Mouse (Mus musculus) frontal cortex, adult (tissue): Measurements from ENCODE around the gene Gsap.
A peak's percentile ranks its signal among the peaks of the same experiment; 100 is the strongest.
"Not testable (repeated sequence)": the region's sequence is repeated elsewhere in the genome, so short reads cannot be mapped to it uniquely, and the experiment has no call there.

Experiments used
- ATAC-seq: cut with Nextera tagmentation; 2 replicates; pipeline ENCODE4 v1.9.2; 2017; ENCODE audit warnings: mild to moderate bottlenecking, moderate library complexity, mixed read lengths; ENCODE audit not compliant: low TSS enrichment

Gene Gsap

DNA sequence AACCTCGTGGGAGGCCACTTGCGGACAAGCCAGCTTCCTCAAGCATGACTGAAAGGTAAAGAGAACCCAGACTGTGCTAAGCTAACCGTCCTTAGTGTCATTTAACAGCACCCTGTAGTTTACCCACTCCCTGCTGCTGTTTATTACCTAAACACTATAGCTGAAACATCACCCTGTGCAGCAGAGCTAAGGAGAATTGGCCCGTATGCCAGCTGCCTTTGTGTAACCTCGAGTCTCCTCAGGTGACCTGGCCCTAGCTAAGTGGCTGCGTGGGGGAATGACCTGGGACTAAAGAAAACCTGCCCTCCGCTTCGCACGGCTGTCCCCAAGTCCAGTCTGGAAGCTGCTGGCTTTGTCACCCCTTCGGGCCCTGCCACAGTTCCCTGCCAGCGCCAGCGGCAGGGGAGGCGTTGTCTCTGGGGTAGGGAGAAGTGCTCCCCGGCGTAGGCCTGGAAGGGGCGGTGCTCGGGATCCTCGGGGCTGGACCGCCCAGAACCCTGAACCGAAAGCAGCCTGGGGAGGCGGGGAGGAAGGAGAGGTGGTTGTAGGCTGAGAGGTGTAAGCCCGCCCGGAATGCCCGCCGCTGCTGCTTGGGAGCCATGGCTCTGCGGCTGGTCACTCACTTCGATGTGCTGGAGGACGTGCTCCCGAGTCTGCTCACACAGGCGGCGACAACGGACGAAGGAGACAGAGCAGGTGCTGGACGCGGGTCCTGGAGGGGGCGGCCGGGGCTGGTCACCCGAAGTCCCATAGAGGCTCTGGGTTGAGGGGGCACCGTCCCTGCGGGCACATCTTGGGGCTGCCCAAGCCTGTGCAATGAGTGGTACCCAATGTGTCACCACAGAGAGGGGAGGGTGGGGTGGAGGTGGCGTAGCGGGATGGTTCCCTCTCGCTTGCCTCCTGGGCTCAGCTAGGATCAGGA is at the start of gene Gsap:
Gene Gsap (plus strand): TSS at position 492 of the 922 bp plus-strand sequence.
- peak; percentile 94 for ATAC-seq

DNA sequence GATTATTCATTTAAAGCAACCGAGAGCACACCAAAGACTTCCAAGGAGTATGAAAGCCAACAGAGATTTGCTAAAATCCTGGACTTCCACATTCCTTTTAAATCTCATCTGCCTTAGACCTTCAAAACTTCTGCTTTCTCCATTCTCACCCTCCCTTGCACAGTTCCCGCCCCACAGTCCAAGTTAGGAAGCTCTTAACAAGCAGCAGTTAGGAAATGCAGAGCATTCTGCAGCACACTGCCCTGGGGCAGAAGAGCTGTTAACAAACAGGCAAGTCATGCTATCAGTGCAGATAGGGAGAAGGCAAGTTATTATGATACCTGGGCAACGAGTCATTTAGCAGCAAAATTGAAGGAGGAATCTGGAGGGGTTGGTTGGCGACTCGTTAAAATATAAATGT is 49.5 kb upstream of the Gsap start:
- no peak for ATAC-seq

DNA sequence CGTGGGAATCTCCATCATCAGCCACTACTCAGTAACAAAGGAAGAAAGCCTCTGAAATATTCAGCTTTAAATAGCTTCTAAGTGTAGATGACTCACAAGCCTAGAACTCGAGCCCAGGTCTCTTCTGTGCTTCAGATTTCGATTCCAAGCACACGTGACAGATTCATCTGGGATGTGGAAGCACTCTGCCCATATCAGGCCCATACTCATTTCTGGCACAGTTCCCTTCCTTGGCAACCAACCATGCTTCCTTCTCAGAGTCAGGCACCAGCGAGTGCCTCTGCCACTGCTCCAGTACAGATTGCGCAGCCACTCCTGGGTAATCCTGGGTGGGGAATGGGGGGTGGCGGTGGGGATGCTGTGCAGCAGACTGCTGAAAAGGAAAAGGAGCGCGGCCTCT is 46.5 kb upstream of the Gsap start:
- ATAC-seq = peak; percentile 96

DNA sequence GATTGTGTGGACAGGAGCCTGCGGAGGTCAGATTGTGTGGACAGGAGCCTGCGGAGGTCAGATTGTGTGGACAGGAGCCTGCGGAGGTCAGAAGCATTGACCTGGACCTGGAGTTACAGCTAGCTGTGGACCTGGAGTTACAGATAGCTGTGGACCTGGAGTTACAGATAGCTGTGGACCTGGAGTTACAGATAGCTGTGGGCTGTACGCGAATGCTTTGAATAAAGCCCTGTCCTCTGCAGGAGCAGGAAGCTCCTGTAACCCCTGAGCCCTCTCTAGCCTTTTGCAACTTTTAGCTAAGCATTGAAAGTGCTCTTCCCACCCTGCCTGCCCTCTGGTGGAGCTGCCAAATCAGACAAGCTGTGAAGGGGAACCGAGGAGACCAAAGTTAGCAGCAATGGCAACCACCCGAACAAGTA is 44.9 kb upstream of the Gsap start:
- ATAC-seq = not testable (repeated sequence)

DNA sequence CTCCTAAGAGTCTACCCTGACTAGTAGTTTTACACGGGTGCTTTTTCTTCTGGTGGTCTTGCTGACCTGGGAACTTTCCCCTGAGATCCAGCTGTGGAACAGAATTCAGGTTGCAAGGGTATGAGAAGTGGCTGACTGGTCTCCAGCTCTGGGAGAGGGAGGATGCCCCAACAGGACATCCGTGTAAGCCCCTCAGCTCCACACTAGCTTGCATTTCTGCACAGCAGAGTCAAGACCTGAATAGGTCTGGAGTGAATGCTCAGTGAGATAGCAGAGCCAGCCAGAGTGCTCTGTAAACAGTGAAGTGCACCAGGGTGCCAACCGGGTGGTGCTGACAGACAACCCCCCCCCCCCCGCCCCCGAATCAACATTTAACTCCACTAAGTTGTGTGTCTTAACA is 44.4 kb upstream of the Gsap start:
- ATAC-seq = no peak

DNA sequence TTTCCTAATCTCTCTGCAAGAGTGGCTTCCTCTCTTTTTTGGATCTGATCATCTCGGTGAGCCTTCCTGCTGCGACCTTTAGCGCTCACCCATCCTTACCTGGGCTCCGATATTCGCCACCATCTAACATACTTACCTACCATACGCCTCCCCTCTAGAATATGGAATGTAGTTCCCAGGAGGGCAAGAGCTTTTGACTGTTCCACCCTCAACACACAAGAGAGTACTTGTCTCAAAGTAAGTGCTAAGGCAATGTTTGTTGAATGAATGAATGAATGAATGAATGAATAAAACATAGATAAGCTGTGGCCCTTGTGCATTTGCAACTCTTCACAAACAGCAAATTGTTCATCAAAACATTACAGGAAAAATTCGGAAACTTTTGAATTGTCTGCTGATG is 43.0 kb upstream of the Gsap start:
- no peak for ATAC-seq

DNA sequence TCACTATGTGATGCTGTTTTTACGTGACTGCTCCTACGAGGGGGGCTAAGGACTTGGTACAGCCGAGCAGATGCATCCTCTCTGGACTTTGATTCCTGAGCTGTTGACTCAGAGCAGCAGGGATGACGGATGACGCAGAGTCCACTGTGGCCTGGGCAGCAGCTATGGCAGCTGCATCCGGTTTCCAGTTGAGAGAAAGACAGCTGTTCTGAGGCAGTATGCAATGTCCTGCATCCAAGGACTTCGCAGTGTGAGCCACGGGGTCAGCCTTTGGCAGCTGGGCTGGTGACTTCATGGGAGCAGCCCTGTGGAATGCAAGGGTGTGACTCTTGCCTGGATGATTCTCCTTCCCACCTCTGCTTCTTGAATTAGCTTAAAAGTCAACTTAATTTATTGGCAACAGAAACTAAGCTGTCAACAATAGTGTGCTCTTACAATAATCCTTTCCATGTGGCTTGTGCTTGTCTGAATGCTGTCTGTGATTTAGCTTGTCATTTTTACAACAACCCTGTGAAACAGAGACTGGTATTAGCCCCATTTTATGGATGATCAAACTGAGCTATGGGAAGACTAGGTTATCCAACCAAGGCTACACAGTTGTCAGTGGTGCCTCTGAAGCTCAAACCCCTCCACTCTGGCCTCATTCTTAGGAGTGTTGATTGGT is 41.4 kb upstream of the Gsap start:
- ATAC-seq = no peak

DNA sequence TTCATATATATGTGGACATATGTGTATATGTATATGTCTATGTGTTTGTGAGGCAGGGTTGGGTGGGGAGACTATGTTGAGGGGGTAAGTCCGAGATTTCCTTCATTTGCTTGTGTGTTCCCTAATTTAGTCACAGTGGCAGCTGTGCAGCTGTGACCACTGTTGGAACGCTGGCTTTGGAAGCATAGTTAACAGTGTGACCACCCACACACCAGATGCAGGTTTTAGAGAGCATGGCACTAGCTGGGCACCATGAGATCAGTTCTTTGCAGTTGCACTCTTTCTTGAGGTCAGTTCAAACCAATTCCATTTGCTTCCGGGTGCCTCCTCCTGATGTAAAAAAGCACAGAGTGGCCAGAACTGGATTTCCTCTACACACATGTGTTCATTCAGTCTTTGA is 37.7 kb upstream of the Gsap start:
- ATAC-seq = no peak

DNA sequence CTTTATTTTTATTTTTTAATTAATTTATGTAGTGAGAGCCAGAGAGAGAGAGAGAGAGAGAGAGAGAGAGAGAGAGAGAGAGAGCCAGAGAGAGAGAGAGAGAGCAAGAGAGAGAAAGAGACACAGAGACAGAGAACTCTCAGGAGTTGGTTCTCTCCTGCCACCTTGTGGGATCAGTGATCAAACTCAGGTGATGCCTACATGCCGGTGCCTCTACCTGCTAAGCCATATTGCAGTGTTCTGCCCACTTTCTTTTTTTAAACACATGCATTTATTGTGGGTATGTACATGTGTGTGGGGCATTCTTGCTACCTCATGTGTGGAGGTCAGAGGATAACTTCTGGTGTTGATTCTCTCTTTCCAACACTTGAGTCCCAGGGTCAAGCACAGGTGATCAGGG is 32.4 kb upstream of the Gsap start:
- no peak for ATAC-seq

DNA sequence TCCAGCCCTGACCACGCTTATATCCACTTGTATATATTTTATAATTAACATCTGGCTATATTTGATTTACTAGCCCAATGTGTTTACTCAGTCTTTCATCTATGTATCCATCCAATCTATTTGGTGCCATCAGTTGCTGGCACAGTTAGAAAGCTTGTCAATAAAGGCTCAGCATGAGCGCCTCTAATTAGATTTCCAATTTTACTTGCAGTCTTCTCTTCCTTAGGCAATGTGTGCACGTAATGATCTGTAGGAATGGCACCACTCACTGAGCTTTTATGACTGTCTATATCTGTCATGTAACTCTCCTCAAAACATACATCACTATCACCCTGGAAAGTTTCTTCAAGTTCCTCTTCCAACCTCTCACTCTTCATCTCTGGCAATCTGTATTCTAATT is 29.3 kb upstream of the Gsap start:
- no peak for ATAC-seq

DNA sequence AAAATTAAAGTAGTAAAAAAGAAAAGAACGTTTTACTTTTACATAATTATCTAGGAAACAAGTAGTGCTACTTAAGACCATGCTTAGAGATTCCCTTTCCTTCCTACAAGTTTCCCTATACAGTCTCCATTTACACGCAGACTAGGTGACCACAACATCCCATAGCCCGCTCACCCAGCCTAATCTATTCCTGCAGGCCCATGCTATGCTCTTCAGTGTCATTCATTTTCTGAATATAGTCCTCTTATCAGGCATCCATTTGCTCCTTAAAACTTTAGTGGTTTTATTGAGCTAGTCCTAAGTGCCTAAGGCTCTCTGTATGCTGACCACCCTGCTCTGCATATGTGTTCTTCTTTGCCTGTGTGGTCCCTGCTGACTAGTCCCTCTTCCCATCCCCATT is 26.5 kb upstream of the Gsap start:
- ATAC-seq = no peak

DNA sequence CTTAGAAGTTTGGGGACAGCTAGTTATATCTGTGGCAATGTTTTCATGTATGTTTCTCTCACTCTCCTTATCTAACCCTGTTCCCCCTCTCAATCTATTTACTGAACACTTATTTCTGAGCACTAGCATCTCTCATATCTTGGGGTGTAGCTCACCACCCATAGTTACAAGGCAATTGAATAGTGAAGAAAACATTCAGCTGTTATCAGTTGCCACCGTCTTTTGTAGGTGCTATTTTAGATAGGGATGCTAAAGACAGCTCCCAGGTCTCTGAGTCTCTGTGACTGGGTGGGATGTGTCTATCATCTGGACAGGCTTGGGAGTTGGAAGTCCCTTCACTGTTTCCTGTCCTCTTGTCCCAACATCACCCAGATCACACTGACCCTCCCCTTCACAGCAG is 25.3 kb upstream of the Gsap start:
- ATAC-seq = no peak

DNA sequence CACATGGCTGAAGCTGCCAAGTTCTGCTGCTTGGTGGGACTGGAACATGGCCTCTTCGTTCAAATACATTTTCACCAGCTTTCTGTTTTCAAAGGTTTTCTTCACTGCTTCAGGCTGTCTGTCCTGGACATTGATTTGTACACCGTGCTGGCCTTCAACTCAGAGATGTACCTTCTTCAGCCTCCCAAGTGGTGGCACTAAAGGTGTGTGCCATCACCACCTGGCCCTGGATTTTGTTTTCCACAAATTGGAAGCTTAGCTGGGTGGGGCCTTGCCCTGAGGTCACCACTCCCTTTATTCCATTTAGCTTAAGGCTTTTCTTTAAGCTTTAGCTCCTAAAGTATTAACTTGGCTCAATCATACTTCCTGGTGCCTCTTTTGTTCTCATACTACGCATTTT is 22.6 kb upstream of the Gsap start:
- ATAC-seq = no peak

DNA sequence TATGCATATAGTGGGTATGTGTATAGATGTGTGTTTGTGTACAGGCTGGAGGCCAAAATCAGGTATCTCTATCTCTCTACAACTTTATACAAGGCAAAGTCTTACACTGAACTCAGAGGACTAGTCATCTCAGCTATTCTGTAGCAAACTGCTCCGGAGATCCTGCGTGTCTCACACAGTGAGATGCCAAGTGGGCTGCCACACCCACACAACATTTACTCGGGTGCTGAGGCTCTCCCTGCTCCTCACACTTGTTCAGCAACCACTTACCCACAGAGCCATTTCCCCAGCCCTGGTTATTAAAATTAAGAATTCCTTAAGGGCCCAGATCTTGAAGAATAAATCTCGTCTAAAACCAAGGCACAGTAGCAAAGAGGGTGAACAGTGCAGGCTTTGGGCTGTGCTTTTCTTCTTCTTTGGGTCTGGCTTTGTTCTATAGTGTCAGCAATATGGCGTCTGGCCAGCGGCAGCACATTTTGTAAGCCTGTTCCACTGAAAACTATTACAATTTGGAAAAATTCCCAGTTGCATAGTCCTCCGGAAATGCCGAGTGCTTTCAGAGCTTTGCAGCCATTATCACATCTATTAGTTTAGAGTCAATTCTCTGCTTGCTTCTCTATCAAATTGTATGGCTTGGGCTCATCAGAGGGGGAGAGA is 17.2 kb upstream of the Gsap start:
- peak; percentile 93 for ATAC-seq

DNA sequence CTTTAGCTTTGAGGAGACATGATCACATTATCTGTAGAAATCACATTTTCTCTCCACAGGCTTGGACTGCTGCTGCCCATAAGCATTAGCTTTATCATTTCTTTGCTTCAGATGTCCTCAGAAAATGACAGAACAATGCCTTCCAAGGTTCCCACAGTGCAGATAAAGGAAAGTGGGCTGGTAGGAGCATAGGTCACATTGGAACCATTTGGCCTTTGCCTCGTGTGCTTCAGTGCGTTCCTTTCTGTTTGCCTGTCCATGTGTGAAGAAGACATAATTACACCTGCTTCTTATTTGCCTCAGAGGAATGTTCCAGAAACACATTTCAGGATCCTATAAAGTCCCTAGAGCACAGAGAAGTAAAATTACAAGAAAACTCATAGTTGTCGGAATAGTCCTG is 16.7 kb upstream of the Gsap start:
- ATAC-seq = 0 out of 2 replicates have a peak, but pooled peaks have one; percentile 6

DNA sequence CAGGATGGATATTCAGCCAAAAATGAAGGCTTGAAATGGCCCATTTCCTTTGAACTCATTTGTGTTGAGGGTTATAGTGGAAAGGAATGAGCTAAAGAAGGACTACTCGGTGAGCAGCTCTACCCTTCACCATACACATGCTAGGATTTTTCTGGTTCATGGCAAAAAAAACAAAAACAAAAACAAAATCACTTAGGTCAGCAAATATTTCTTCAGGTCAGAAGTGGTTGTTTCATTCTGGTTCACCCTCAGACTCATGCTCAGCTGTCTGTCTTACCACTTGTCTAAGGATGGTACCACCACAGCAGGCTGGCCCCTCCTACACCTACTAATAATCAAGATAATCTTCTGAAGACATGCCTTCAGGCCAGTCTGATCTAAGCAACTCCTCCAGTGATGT is 16.2 kb upstream of the Gsap start:
- no peak for ATAC-seq

DNA sequence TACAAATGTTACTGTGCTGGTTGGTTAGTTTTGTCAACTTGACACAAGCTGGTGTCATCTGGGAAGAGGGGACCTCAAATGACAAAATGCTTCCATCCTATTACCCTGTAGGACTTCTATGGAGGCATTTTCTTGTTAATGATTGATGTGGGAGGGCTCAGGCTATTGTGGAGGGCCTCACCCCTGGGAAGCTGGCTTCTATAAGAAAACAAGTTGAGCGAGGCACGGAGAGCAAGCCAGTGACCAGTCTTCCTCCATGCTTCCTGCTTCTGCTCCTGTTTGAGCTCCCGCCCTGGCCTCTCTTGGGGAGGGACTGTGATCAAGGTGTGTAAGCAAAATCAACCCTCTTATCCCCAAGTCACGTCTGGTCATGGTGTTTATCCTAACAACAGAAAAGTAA is 15.6 kb upstream of the Gsap start:
- ATAC-seq = no peak

DNA sequence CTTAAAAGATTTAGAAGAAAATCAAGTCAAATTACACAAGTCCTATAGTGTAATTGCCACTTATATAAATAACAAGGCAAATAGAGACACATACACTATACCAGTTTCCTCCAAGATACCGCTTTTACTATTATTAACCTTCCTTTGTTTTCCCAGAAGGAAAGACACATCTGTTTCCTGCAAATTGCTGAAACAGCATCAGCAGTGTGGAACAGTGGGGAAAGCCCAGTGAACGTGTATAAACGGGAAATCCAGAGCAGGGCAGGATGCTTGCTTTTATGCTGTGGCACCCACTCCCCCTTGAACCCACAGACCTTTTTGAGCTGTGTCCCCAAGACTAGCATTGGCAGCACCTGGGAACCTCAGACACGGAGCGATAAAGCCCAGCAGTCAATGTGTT is 15.2 kb upstream of the Gsap start:
- no peak for ATAC-seq

DNA sequence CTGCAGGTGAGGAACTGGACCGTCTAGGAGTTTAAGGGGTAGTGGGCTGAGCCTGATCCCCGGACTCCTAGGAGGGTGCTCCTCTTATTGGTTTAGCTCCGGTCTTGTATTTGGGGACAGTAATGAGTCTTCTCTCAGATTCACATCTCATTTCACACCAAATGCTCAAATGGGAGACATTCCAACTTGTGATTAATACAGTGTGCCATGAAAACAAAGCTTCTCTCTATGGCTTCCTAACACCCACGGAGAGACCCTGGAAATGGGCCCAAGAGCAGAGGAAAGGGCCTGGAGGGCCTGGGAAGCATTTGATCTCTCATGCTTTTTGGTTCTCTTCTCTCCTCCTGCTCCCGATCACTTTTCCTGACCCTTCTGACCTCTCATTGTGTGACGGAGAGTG is 14.7 kb upstream of the Gsap start:
- no peak for ATAC-seq

DNA sequence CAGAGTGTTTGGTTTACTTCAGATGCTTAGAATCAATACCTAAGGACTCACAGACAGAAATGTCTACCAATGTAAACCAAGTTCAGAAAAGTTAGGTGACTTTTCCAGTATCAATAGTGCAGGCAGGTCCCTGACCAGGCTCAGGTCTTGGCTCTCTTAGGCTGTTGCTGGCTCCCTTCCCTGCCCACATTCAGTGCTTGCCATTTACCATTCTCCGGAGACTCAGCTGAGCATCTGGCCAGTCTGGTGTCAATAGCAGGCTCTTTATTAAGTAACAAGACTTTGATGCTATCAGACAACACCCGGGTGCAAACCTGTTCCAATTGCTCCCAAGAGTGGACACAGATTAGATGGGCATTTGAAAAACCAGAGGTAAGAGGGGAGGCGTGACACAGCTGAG is 13.7 kb upstream of the Gsap start:
- ATAC-seq = no peak

DNA sequence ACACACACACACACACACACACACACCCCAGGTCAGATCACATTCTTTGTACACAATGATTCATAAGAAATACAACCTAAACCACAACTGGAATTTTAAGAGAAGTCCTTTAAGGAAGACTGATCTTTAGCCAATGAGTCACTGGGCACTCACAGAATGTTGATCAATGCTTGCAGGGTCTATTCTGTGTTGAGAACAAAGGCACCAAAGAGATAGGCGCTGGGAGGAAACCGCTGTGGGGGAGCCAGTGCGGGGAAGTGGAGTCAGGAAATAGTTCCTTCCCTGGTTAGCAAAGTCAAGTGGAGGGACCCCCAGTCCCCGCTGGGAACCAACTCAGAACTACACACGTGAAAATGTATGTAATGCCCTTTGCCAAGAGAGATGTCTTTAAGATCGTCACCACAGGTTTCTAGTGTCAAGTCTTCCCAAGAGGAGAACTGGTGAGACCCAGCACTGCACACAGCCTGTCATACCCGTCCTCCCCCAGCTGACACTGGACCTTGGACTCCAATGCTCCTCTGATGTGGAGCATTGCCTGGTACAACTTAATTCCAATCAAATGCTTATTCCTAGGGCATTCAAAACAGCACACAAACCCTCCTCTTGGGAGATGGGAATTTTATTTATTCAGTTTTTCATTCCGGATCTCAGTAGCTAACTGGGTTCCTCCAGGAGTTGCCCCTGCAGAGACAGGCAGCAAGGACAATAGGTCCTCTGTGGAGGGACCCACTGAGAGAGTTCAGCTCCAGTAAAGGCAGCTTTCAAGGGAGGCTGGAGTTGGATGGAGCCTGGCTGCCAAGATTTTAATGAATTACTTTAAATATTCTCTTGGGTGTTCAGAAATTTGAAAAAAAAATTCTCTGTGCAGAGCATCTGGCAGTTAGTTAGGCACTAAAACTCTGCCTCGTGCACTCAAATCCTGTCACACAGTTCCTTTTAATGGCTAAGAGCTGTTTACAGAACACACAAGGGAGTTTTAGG is 10.6 kb upstream of the Gsap start:
- peak; percentile 82 for ATAC-seq

DNA sequence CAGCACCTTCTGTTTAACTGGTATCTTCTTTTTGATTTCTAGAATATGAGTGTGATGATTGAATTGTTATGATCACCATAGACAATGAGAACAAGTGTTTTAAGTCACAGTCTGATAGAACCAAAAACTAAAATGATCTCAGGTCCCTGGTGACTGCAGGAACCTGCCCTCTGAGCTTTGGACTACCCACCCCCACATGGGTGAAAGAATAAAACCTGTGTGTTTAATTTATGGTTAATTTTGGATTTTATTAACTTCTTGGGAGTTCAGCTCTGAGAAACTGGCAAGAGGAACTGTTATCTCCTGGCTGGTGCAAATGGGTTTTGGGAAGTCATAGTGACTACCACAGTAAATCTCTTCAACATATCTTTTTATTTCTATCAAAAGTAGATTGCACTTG is 6.6 kb upstream of the Gsap start:
- ATAC-seq = no peak
